Mouse (Mus musculus): ENCODE measurements around the gene Pdcd6ip. TPM values are rescaled to one million over a fixed set of nuclear protein-coding genes. Genes with fewer than 3 reads are reported as not detected.

The Pdcd6ip gene
- polyA plus RNA-seq, 1 experiment from 2014 or later, result 41.3 TPM

DNA sequence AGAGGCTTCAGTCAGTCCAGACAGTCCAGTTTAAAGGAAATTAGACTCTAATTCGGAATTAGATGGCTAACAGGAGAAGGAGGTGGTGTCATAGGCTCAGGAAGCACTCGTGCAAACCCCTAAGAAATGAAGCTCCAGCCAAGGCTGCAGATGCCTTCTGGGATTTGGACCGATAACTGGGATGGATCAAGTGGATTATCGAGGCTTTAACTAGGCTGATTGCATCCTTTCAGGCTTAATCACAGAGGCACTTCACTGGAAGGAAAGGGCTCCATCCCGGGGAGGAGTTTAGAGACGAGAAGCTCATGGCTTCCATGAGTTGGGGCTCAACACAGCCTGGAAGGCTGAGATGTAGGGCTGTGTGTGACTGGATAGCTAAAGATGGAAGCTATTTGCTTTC lies 84.0 kb downstream of the Pdcd6ip start:
- no peak for DNase-seq
- H3K4me2 ChIP-seq (ENCODE audit: low read length), result no peak overlapping the region
- H3K4me3 ChIP-seq (replicated peaks; ENCODE audit: low read depth, low read length), result no peak overlapping the region
- no peak for ATAC-seq (ENCODE audit: low FRiP score, low TSS enrichment)
- H3K27ac ChIP-seq (replicated peaks; ENCODE audit: low read depth, low read length), result no peak overlapping the region
- no peaks in the 10 kb centered on the region for H3K27me3 ChIP-seq (ENCODE audit: control insufficient read depth, insufficient read depth, low read length)
- H3K9ac ChIP-seq (replicated peaks; ENCODE audit: low read length), result no peak overlapping the region
- H3K9me3 ChIP-seq (ENCODE audit: control insufficient read depth, low read length), result no peaks in the 10 kb centered on the region
- H3K4me1 ChIP-seq (ENCODE audit: control insufficient read depth, insufficient read depth, low read length), result no peaks in the 10 kb centered on the region
- H3K36me3 ChIP-seq (ENCODE audit: control insufficient read depth, insufficient read depth, low read length), result no peaks in the 10 kb centered on the region
- WGBS, result 62% methylated on average over 6 of the region's 6 CpGs

DNA sequence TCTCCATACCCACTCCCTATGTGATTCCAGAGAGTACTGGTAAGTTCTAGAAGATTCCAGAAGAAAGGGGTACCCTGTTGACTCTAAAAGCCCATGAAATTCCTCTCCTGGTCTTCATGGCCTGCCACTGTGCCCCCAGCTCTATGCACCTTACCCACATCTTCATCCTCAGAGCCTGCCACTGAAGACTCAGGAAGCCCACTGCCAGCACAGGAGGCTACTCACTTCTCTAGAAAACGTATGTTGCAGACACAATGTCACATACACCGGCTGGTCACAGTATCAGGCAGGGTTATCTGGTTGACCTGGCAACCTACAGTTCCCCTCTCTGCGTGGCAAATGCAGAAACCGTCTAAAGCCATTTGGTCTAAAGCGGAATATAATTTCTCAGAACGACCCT lies 91.0 kb downstream of the Pdcd6ip start:
- Histone ChIP-seq H3K9ac (replicated peaks; ENCODE audit: low read length) (no peak overlapping the region), H3K4me3 (replicated peaks; ENCODE audit: low read depth, low read length) (no peak overlapping the region), H3K27me3 (ENCODE audit: control insufficient read depth, insufficient read depth, low read length) (no peaks in the 10 kb centered on the region), H3K9me3 (ENCODE audit: control insufficient read depth, low read length) (no peaks in the 10 kb centered on the region), H3K27ac (replicated peaks; ENCODE audit: low read depth, low read length) (no peak overlapping the region), H3K4me1 (ENCODE audit: control insufficient read depth, insufficient read depth, low read length) (no peaks in the 10 kb centered on the region), H3K4me2 (ENCODE audit: low read length) (no peak overlapping the region), H3K36me3 (ENCODE audit: control insufficient read depth, insufficient read depth, low read length) (no peaks in the 10 kb centered on the region)
- 91% methylated on average over 6 of the region's 6 CpGs for WGBS
- DNase-seq (no peak), ATAC-seq (ENCODE audit: low FRiP score, low TSS enrichment) (no peak)

DNA sequence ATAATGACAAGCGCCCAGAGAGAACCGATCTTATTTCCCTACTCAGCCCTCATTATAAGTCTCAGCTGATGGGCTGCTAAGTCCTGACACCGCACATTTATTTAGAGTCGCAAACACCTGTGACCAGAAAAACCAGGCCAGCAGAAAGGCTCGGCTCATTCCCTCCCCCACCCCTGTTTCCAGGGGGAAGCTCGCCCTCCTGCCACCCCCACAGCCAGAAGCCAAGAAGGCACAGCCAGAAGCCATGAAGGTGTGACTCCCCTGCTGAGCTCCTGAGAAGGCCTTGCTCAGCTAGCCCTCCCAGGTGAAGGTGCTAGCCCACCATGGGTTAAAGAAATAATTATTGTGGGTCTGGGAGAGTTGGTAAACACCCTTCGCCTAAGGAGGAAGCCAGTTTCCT lies 97.3 kb downstream of the Pdcd6ip start:
- no peak for DNase-seq

DNA sequence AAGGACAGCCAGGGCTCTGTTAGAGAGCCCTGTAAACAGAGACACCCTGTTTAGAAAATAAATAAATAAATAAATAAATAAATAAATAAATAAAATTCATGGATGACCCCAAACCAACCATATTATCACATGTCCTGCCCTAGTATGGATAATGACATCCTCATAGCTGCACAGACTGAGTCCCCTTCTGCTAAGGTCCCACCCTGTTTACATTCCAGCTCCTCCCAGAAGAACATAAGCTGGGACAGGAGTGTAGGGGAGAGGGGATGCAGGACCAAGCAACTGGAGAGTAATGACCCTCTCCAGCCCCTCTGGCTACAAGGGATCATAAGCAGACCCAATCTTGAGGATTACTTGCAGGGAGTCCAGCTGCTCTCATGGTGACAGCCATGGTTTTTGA lies 105.9 kb downstream of the Pdcd6ip start:
- no peaks in the 10 kb centered on the region for H3K36me3 ChIP-seq (ENCODE audit: control insufficient read depth, insufficient read depth, low read length)
- H3K9ac ChIP-seq (replicated peaks; ENCODE audit: low read length), result no peak overlapping the region
- no peaks in the 10 kb centered on the region for H3K27me3 ChIP-seq (ENCODE audit: control insufficient read depth, insufficient read depth, low read length)
- no peak overlapping the region for H3K4me2 ChIP-seq (ENCODE audit: low read length)
- ATAC-seq (ENCODE audit: low FRiP score, low TSS enrichment), result no peak
- no peak overlapping the region for H3K4me3 ChIP-seq (replicated peaks; ENCODE audit: low read depth, low read length)
- H3K9me3 ChIP-seq (ENCODE audit: control insufficient read depth, low read length), result no peaks in the 10 kb centered on the region
- no peak for DNase-seq
- H3K27ac ChIP-seq (replicated peaks; ENCODE audit: low read depth, low read length), result no peak overlapping the region
- no peaks in the 10 kb centered on the region for H3K4me1 ChIP-seq (ENCODE audit: control insufficient read depth, insufficient read depth, low read length)

More for the DNA sequence above, 97.3 kb downstream of the Pdcd6ip start:
- 75% methylated on average over 7 of the region's 7 CpGs for WGBS
- Histone ChIP-seq H3K27ac (replicated peaks; ENCODE audit: low read depth, low read length) (no peak overlapping the region), H3K9ac (replicated peaks; ENCODE audit: low read length) (no peak overlapping the region), H3K4me1 (ENCODE audit: control insufficient read depth, insufficient read depth, low read length) (no peaks in the 10 kb centered on the region), H3K36me3 (ENCODE audit: control insufficient read depth, insufficient read depth, low read length) (no peaks in the 10 kb centered on the region), H3K4me2 (ENCODE audit: low read length) (no peak overlapping the region), H3K4me3 (replicated peaks; ENCODE audit: low read depth, low read length) (no peak overlapping the region), H3K27me3 (ENCODE audit: control insufficient read depth, insufficient read depth, low read length) (no peaks in the 10 kb centered on the region), H3K9me3 (ENCODE audit: control insufficient read depth, low read length) (no peaks in the 10 kb centered on the region)
- no peak for ATAC-seq (ENCODE audit: low FRiP score, low TSS enrichment)

Other genes with a start within 250 kb of the Pdcd6ip start
- gene Clasp2, start 33.2 kb upstream of the Pdcd6ip start, polyA plus RNA-seq (2014; fragmentation: Nextera tagmentation; extraction: Ambion mirVana), result 150 and 152 TPM in 2 replicates
- 31.9 and 39.0 TPM in 2 replicates for gene Ubp1, start 222.7 kb upstream of the Pdcd6ip start, polyA plus RNA-seq (2014; fragmentation: Nextera tagmentation; extraction: Ambion mirVana)